ENCODE assay signal across 7 mouse cellular contexts in genomic region chr10:81285694-81286450, GRCm38 (mm10). TPM values are rescaled to one million over a fixed set of nuclear protein-coding genes. Genes with fewer than 3 reads are reported as not detected.
DNase-seq lines count a peak whose midpoint lies in the region; ATAC-seq and TF ChIP-seq lines count a peak whose summit lies in the region.

No protein-coding gene starts in this region.

- WGBS in intestine, embryonic 14.5 days: 2% methylated on average over 54 of the region's 54 CpGs
- WGBS in limb, embryonic 12.5 days: 2% methylated on average over 54 of the region's 54 CpGs
- 2% methylated on average over 50 of the region's 54 CpGs for WGBS in midbrain, embryonic 13.5 days
- WGBS in small intestine, adult 2 months: under 1% methylated on average over 54 of the region's 54 CpGs

- intact Hi-C loops in gastrocnemius, postnatal 36 days (cut with DNase I): loop anchor here (5.0 kb wide), 1 partner anchor 166 kb away; no protein-coding TSS in a partner anchor

- peak overlapping the region; percentile 6; the same call in 1 of the 2 replicates for H3K4me3 ChIP-seq in cortical plate, adult 2 months (ENCODE audit: insufficient read depth, low read length)
- H3K4me3 ChIP-seq in intestine, embryonic 14.5 days (ENCODE audit: low read depth, low read length): peak overlapping the region; percentile 45
- H3K4me3 ChIP-seq in limb, embryonic 12.5 days (replicated peaks): peak overlapping the region; percentile 40
- peak overlapping the region; percentile 49 for H3K4me3 ChIP-seq in midbrain, embryonic 13.5 days (replicated peaks)
- peak overlapping the region; percentile 69 for H3K4me3 ChIP-seq in small intestine, adult 2 months (ENCODE audit: low read depth, low read length)

- peak overlapping the region; percentile 55 for H3K4me2 ChIP-seq in intestine, embryonic 14.5 days (ENCODE audit: low read length)
- H3K4me2 ChIP-seq in limb, embryonic 12.5 days: peak overlapping the region; percentile 70
- H3K4me2 ChIP-seq in midbrain, embryonic 13.5 days (replicated peaks): peak overlapping the region; percentile 73

- H3K4me1 ChIP-seq in cortical plate, adult 2 months (ENCODE audit: control insufficient read depth, insufficient read depth, low read length): no peaks in the 10 kb centered on the region; the same call in 1 of the 2 replicates
- 0 out of 2 replicates have a peak, but pooled peaks cover 9% of the 10 kb centered on the region for H3K4me1 ChIP-seq in intestine, embryonic 14.5 days (replicated peaks; ENCODE audit: control insufficient read depth, insufficient read depth, low read length)
- peaks cover 5% of the 10 kb centered on the region; the same call in 1 of the 2 replicates for H3K4me1 ChIP-seq in limb, embryonic 12.5 days (replicated peaks)
- H3K4me1 ChIP-seq in midbrain, embryonic 13.5 days (replicated peaks): peaks cover 21% of the 10 kb centered on the region
- peaks cover 21% of the 10 kb centered on the region for H3K4me1 ChIP-seq in small intestine, adult 2 months (ENCODE audit: control insufficient read depth, insufficient read depth, insufficient read length, low read length)

- peak; percentile 73 for ATAC-seq in intestine, embryonic 14.5 days (replicated peaks; ENCODE audit: low FRiP score, low TSS enrichment, low read depth)
- peak; percentile 24; the same call in 1 of the 2 replicates for ATAC-seq in limb, embryonic 12.5 days (ENCODE audit: insufficient number of reproducible peaks, insufficient read depth, low FRiP score, low TSS enrichment, low read depth)
- ATAC-seq in midbrain, embryonic 13.5 days: peak; percentile 78

- H3K36me3 ChIP-seq in intestine, embryonic 14.5 days (ENCODE audit: control insufficient read depth, insufficient read depth, low read length): no peaks in the 10 kb centered on the region
- no peaks in the 10 kb centered on the region for H3K36me3 ChIP-seq in limb, embryonic 12.5 days
- H3K36me3 ChIP-seq in midbrain, embryonic 13.5 days: no peaks in the 10 kb centered on the region
- peaks cover 17% of the 10 kb centered on the region for H3K36me3 ChIP-seq in small intestine, adult 2 months (ENCODE audit: control insufficient read depth, insufficient read depth, low read length)

- H3K27me3 ChIP-seq in intestine, embryonic 14.5 days (replicated peaks; ENCODE audit: control insufficient read depth, insufficient read depth, low read length): peaks cover 35% of the 10 kb centered on the region
- H3K27me3 ChIP-seq in limb, embryonic 12.5 days: peaks cover 92% of the 10 kb centered on the region
- peaks cover 42% of the 10 kb centered on the region for H3K27me3 ChIP-seq in midbrain, embryonic 13.5 days
- H3K27me3 ChIP-seq in small intestine, adult 2 months (ENCODE audit: control insufficient read depth, insufficient read depth, low read length): no peaks in the 10 kb centered on the region

- TF ChIP-seq POLR2A in cortical plate, adult 2 months (IDR thresholded peaks at IDR 0.05; ENCODE audit: extremely low read depth, insufficient read depth, low read length): no peak
- 0 out of 2 replicates have a peak, but pooled peaks have one; percentile 16 for TF ChIP-seq POLR2A in small intestine, adult 2 months (IDR thresholded peaks at IDR 0.05; ENCODE audit: low read depth, low read length)

- no peaks in the 10 kb centered on the region for H3K9me3 ChIP-seq in intestine, embryonic 14.5 days (ENCODE audit: control insufficient read depth, low read length)
- no peaks in the 10 kb centered on the region for H3K9me3 ChIP-seq in limb, embryonic 12.5 days
- no peaks in the 10 kb centered on the region for H3K9me3 ChIP-seq in midbrain, embryonic 13.5 days

- TF ChIP-seq CTCF in cortical plate, adult 2 months (IDR thresholded peaks at IDR 0.05; ENCODE audit: extremely low read depth, insufficient read depth, low read length): no peak
- TF ChIP-seq CTCF in small intestine, adult 2 months (IDR thresholded peaks at IDR 0.05; ENCODE audit: extremely low read depth, insufficient read length, insufficient replicate concordance, low read depth, low read length): no peak

- H3K27ac ChIP-seq in cortical plate, adult 2 months (ENCODE audit: insufficient read depth, low read length): no peak overlapping the region
- H3K27ac ChIP-seq in intestine, embryonic 14.5 days (ENCODE audit: low read depth): peak overlapping the region; percentile 33; the same call in 1 of the 2 replicates
- H3K27ac ChIP-seq in limb, embryonic 12.5 days: no peak overlapping the region
- H3K27ac ChIP-seq in midbrain, embryonic 13.5 days: no peak overlapping the region
- peak overlapping the region; percentile 98 for H3K27ac ChIP-seq in small intestine, adult 2 months (ENCODE audit: insufficient read depth, low read depth, low read length)

- DNase-seq in adrenal gland, adult 8-10 months: peak; percentile 71
- peak; percentile 82 to 84 for DNase-seq in gastrocnemius, postnatal 36 days
- peak; percentile 97 for DNase-seq in intestine, embryonic 14.5 days (ENCODE audit: low spot score)

- H3K9ac ChIP-seq in intestine, embryonic 14.5 days (ENCODE audit: low read length): peak overlapping the region; percentile 49
- H3K9ac ChIP-seq in limb, embryonic 12.5 days (replicated peaks): peak overlapping the region; percentile 53; the same call in 1 of the 2 replicates
- peak overlapping the region; percentile 69 for H3K9ac ChIP-seq in midbrain, embryonic 13.5 days (replicated peaks)

RNA-seq across cellular contexts. Expression of gene Tjp3, which starts 5.5 kb away (rescaled TPM):
- under 1 TPM; 0.22 to 0.81 (median 0.29) TPM for total RNA-seq in adrenal gland, adult 8-10 months (2022)
- polyA plus RNA-seq in cortical plate, adult 2 months (2012; rRNA removed): 0.15 and 0.17 TPM in 2 replicates
- not detected for total RNA-seq in gastrocnemius, postnatal 36 days (2021)
- 35.1 and 44.4 TPM in 2 replicates for polyA plus RNA-seq in intestine, embryonic 14.5 days (2014; fragmentation: Nextera tagmentation; extraction: Ambion mirVana)
- polyA plus RNA-seq in limb, embryonic 12.5 days (2016; fragmentation: Nextera tagmentation; extraction: Ambion mirVana): 3.2 and 3.6 TPM in 2 replicates
- 4.9 and 5.5 TPM in 2 replicates for polyA plus RNA-seq in midbrain, embryonic 13.5 days (2015; fragmentation: Nextera tagmentation; extraction: Ambion mirVana)
- polyA plus RNA-seq in small intestine, adult 2 months (2012; rRNA removed): 124 and 239 TPM in 2 replicates

RNA-seq across cellular contexts. Expression of gene Pip5k1c, which starts 6.9 kb away (rescaled TPM):
- 10 to 100 TPM; 42.6 to 61.1 (median 53.3) TPM for total RNA-seq in adrenal gland, adult 8-10 months (2022)
- 414 and 443 TPM in 2 replicates for polyA plus RNA-seq in cortical plate, adult 2 months (2012; rRNA removed)
- 10 to 100 TPM; 21.4 to 23.2 TPM for total RNA-seq in gastrocnemius, postnatal 36 days (2021)
- 57.3 and 57.5 TPM in 2 replicates for polyA plus RNA-seq in intestine, embryonic 14.5 days (2014; fragmentation: Nextera tagmentation; extraction: Ambion mirVana)
- polyA plus RNA-seq in limb, embryonic 12.5 days (2016; fragmentation: Nextera tagmentation; extraction: Ambion mirVana): 63.9 and 68.5 TPM in 2 replicates
- 92.8 and 99.6 TPM in 2 replicates for polyA plus RNA-seq in midbrain, embryonic 13.5 days (2015; fragmentation: Nextera tagmentation; extraction: Ambion mirVana)
- polyA plus RNA-seq in small intestine, adult 2 months (2012; rRNA removed): 26.1 and 50.8 TPM in 2 replicates

RNA-seq across cellular contexts. Expression of gene Apba3, which starts 19.1 kb away (rescaled TPM):
- 10 to 100 TPM; 61.9 to 72.3 (median 66.4) TPM for total RNA-seq in adrenal gland, adult 8-10 months (2022)
- 52.1 and 58.2 TPM in 2 replicates for polyA plus RNA-seq in cortical plate, adult 2 months (2012; rRNA removed)
- 100 to 1,000 TPM in 1 of 2 experiments, 10 to 100 TPM in 1; 98.5 to 102 TPM for total RNA-seq in gastrocnemius, postnatal 36 days (2021)
- 51.0 and 51.7 TPM in 2 replicates for polyA plus RNA-seq in intestine, embryonic 14.5 days (2014; fragmentation: Nextera tagmentation; extraction: Ambion mirVana)
- 48.8 and 53.1 TPM in 2 replicates for polyA plus RNA-seq in limb, embryonic 12.5 days (2016; fragmentation: Nextera tagmentation; extraction: Ambion mirVana)
- polyA plus RNA-seq in midbrain, embryonic 13.5 days (2015; fragmentation: Nextera tagmentation; extraction: Ambion mirVana): 27.9 and 30.8 TPM in 2 replicates
- polyA plus RNA-seq in small intestine, adult 2 months (2012; rRNA removed): 100 and 207 TPM in 2 replicates

RNA-seq across cellular contexts. Expression of gene Mrpl54, which starts 19.1 kb away (rescaled TPM):
- 100 to 1,000 TPM; 100 to 139 (median 113) TPM for total RNA-seq in adrenal gland, adult 8-10 months (2022)
- 61.1 and 64.7 TPM in 2 replicates for polyA plus RNA-seq in cortical plate, adult 2 months (2012; rRNA removed)
- total RNA-seq in gastrocnemius, postnatal 36 days (2021): 10 to 100 TPM; 90.6 to 91.0 TPM
- polyA plus RNA-seq in intestine, embryonic 14.5 days (2014; fragmentation: Nextera tagmentation; extraction: Ambion mirVana): 253 and 260 TPM in 2 replicates
- polyA plus RNA-seq in limb, embryonic 12.5 days (2016; fragmentation: Nextera tagmentation; extraction: Ambion mirVana): 207 and 217 TPM in 2 replicates
- 138 and 148 TPM in 2 replicates for polyA plus RNA-seq in midbrain, embryonic 13.5 days (2015; fragmentation: Nextera tagmentation; extraction: Ambion mirVana)
- polyA plus RNA-seq in small intestine, adult 2 months (2012; rRNA removed): 104 and 169 TPM in 2 replicates

RNA-seq across cellular contexts. Expression of gene Matk, which starts 33.1 kb away (rescaled TPM):
- total RNA-seq in adrenal gland, adult 8-10 months (2022): 1 to 10 TPM in 3 of 4 experiments, under 1 TPM in 1; 0.67 to 2.1 (median 1.5) TPM
- 475 and 540 TPM in 2 replicates for polyA plus RNA-seq in cortical plate, adult 2 months (2012; rRNA removed)
- total RNA-seq in gastrocnemius, postnatal 36 days (2021): under 1 TPM in 1 of 2 experiments, not detected in 1; 0.22 TPM
- 2.5 and 4.1 TPM in 2 replicates for polyA plus RNA-seq in intestine, embryonic 14.5 days (2014; fragmentation: Nextera tagmentation; extraction: Ambion mirVana)
- polyA plus RNA-seq in limb, embryonic 12.5 days (2016; fragmentation: Nextera tagmentation; extraction: Ambion mirVana): 4.2 and 4.9 TPM in 2 replicates
- polyA plus RNA-seq in midbrain, embryonic 13.5 days (2015; fragmentation: Nextera tagmentation; extraction: Ambion mirVana): 7.2 and 8.8 TPM in 2 replicates
- 6.8 and 13.0 TPM in 2 replicates for polyA plus RNA-seq in small intestine, adult 2 months (2012; rRNA removed)

Comparison
In these comparisons a context has a peak if more than half of its experiments do, and no peak if none do; other contexts are left out.
1. H3K27ac ChIP-seq: peak in intestine, embryonic 14.5 days (single experiment) and small intestine, adult 2 months (single experiment); none in cortical plate, adult 2 months (single experiment), limb, embryonic 12.5 days (single experiment) and midbrain, embryonic 13.5 days (single experiment).
2. H3K4me3 ChIP-seq: peak in every context shown above with its lines; median percentile 69 in small intestine, adult 2 months; 49 in midbrain, embryonic 13.5 days; 45 in intestine, embryonic 14.5 days; 40 in limb, embryonic 12.5 days; 6 in cortical plate, adult 2 months.
3. ATAC-seq: peak in every context shown above with its lines; median percentile 78 in midbrain, embryonic 13.5 days; 73 in intestine, embryonic 14.5 days; 24 in limb, embryonic 12.5 days.
4. Peak in every context shown above with its lines, with median percentiles within 50 percentile points of each other: DNase-seq, H3K4me2 ChIP-seq and H3K9ac ChIP-seq.